Mouse (Mus musculus) testis, adult 2 months (tissue): Measurements from ENCODE around the gene Tnr. TPM values are rescaled to one million over a fixed set of nuclear protein-coding genes. Genes with fewer than 3 reads are reported as not detected.
A peak's percentile ranks its signal among the peaks of the same experiment; 100 is the strongest.

Source experiments
- H3K27ac ChIP-seq: fragments of 200-500 bp; 2 replicates; pipeline ENCODE4 v1.5.1; 2012; ENCODE audit warnings: low read depth, low read length; ENCODE audit not compliant: control insufficient read depth, insufficient read depth
- H3K27me3 ChIP-seq: fragments of 200-500 bp; 2 replicates; pipeline ENCODE4 v1.6.1; 2012; ENCODE audit warnings: mild to moderate bottlenecking, low read length, moderate library complexity; ENCODE audit not compliant: control insufficient read depth, insufficient read depth
- H3K36me3 ChIP-seq: fragments of 200-500 bp; 2 replicates; pipeline ENCODE4 v1.6.1; 2012; ENCODE audit warnings: mild to moderate bottlenecking, low read length; ENCODE audit not compliant: control insufficient read depth, insufficient read depth
- H3K4me1 ChIP-seq: fragments of 200-500 bp; 2 replicates; pipeline ENCODE4 v1.6.1; 2012; ENCODE audit warnings: low read length; ENCODE audit not compliant: control insufficient read depth, insufficient read depth
- H3K4me3 ChIP-seq: fragments of 200-500 bp; 2 replicates; pipeline ENCODE4 v1.5.1; 2012; ENCODE audit warnings: low read depth, mild to moderate bottlenecking, low read length, moderate library complexity, mixed read lengths; ENCODE audit not compliant: control insufficient read depth
- CTCF ChIP-seq: fragments of 200-500 bp; IDR thresholded peaks from 2 replicates; pipeline ENCODE4 v1.5.1; 2012; ENCODE audit warnings: low read depth, mild to moderate bottlenecking, inconsistent platforms, low read length, moderate library complexity; ENCODE audit not compliant: control insufficient read depth, insufficient read depth, insufficient replicate concordance
- POLR2A ChIP-seq: fragments of 200-500 bp; IDR thresholded peaks from 2 replicates; pipeline ENCODE4 v1.6.1; 2012; ENCODE audit warnings: low read depth, mild to moderate bottlenecking, inconsistent platforms, low read length, moderate library complexity; ENCODE audit not compliant: control insufficient read depth
- polyA plus RNA-seq: library from polyadenylated mRNA; depleted of rRNA; stranded (reverse); fragments of >200 nt; gene quantifications from 2 replicates; pipeline ENCODE4 v1.2.3, GENCODE M21; 2012

Tnr gene
- polyA plus RNA-seq, 1 experiment: 0.05 TPM

- H3K4me3 ChIP-seq: no peak overlapping the region
- no peak overlapping the region for H3K27ac ChIP-seq
- H3K27me3 ChIP-seq: no peaks in the 10 kb centered on the region
- TF ChIP-seq POLR2A: no peak
- no peak for TF ChIP-seq CTCF
- H3K36me3 ChIP-seq: no peaks in the 10 kb centered on the region
- H3K4me1 ChIP-seq: no peaks in the 10 kb centered on the region; the same call in 1 of the 2 replicates
Observed at GRCm38 (mm10) chr1:159664496-159664895, 140.9 kb downstream of the Tnr start.

DNA sequence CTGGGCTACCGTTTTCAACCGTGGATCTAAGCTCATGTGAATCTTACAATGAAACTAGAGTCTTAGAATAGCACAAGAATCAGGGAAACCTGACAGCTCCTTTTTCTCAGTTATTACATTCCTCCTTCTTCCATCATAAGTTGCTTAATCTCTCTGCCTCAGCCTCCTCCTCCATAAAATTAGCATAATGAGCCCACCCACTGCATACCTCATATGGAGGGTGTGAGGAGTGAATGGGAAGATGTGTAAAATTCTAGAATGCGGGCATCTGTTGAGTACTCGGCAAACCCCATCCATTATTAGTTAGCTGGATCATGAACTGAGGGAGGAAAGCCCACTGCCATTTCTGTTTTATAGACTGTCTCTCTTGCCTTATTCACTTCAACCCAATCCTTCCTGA is 141.4 kb downstream of the Tnr start:
- no peaks in the 10 kb centered on the region for H3K27me3 ChIP-seq
- no peak overlapping the region for H3K4me3 ChIP-seq
- no peaks in the 10 kb centered on the region; the same call in 1 of the 2 replicates for H3K4me1 ChIP-seq
- TF ChIP-seq POLR2A (no peak), CTCF (no peak)
- H3K36me3 ChIP-seq: no peaks in the 10 kb centered on the region
- no peak overlapping the region for H3K27ac ChIP-seq

- no peaks in the 10 kb centered on the region for H3K36me3 ChIP-seq
- H3K4me1 ChIP-seq: no peaks in the 10 kb centered on the region
- peak overlapping the region; percentile 4; the same call in 1 of the 2 replicates for H3K4me3 ChIP-seq
- TF ChIP-seq CTCF: no peak
- H3K27ac ChIP-seq: no peak overlapping the region
- H3K27me3 ChIP-seq: no peaks in the 10 kb centered on the region
Observed at GRCm38 (mm10) chr1:159670629-159671150, 147.1 kb downstream of the Tnr start.

DNA sequence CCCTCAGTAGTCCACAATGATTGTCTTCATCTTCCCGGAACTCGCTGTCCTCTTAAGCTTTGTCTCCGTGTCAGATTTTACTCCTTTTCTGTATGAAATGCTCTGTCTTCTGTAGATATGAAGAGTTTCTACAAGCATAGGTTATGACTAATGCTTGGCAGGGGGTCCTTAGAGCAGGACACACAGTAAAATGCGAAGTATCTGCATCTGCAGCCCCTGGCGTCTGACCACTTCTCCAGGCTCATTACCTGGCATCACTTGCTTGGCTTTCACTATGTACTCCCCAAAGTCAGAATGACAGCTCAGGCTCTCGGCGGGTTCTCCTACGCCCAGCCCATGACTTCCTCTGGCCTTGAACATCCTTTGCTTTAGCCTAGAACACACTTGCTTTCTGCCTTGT is 147.6 kb downstream of the Tnr start:
- no peak overlapping the region for H3K27ac ChIP-seq
- H3K4me3 ChIP-seq: peak overlapping the region; percentile 4; the same call in 1 of the 2 replicates
- no peaks in the 10 kb centered on the region for H3K4me1 ChIP-seq
- no peaks in the 10 kb centered on the region for H3K36me3 ChIP-seq
- H3K27me3 ChIP-seq: no peaks in the 10 kb centered on the region
- TF ChIP-seq CTCF: no peak
- TF ChIP-seq POLR2A: no peak

GRCm38 (mm10) chr1:159674240-159674639 is 150.7 kb downstream of the Tnr start:
- Histone ChIP-seq H3K27me3 (no peaks in the 10 kb centered on the region), H3K4me3 (no peak overlapping the region), H3K27ac (no peak overlapping the region), H3K4me1 (no peaks in the 10 kb centered on the region), H3K36me3 (no peaks in the 10 kb centered on the region)
- TF ChIP-seq POLR2A (no peak), CTCF (no peak)

DNA sequence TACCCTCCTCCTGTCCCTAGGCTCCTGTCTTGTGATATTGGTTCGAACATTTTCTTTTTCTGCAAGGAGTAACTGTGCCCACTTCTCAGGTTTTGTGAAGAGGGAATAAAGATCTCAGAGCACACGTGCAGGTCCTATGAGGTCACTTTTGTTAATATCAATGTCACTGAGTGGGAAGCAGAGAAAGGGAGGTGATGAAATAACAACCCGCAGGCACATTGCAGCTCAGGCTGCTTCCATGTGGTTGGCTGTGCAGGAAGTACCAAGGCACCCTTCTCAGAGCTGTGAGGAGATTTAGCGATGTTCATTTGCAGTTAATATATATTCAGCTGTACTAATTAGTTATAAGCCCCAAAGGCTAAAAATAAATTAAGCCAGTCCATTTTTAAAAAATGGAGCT is 151.9 kb downstream of the Tnr start:
- TF ChIP-seq POLR2A (no peak), CTCF (no peak)
- H3K27ac ChIP-seq: no peak overlapping the region
- no peaks in the 10 kb centered on the region for H3K4me1 ChIP-seq
- H3K36me3 ChIP-seq: no peaks in the 10 kb centered on the region
- no peaks in the 10 kb centered on the region for H3K27me3 ChIP-seq
- no peak overlapping the region for H3K4me3 ChIP-seq

DNA sequence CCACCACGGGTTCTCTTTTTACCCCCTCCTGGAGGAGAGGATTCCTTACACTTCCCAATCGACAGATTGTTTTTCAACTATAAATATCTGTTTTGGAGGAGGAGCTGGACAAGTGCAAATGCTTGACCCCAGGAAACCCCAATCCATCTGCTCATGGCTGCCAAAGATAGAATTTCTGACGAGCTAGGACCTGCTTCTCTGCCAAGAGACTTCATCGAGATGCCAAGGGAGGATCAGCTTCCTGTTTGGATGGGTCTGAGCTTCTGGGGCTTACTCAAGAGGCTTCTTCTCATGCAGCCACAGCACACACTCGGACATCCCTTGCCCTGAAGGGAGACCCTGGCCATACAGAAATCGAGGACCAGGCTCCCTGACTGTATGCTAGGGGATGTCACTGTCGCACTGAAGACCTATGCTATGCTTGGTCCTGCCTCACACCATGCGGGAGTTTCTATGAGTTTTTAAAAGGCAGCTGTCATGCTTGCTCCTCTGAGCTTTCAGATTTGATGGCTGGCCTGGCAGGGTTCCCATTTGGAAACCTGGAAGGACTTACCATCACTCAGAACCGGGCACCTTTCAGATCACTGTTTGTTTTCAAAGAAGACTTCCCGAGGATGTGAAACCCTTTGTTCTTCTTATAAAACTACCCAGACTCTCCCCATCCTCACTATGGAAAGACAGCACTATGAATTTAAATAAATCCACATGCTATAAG is 154.8 kb downstream of the Tnr start:
- Histone ChIP-seq H3K27me3 (no peaks in the 10 kb centered on the region), H3K4me1 (no peaks in the 10 kb centered on the region), H3K4me3 (no peak overlapping the region), H3K27ac (no peak overlapping the region), H3K36me3 (no peaks in the 10 kb centered on the region)
- TF ChIP-seq CTCF (no peak), POLR2A (no peak)
